Mouse (Mus musculus) C2C12 (cell line): Measurements from ENCODE around the gene Gpx6.

Source experiments
- CTCF ChIP-seq: IDR thresholded peaks from one replicate; pipeline ENCODE4 v1.5.1; 2011; ENCODE audit not compliant: control insufficient read depth, insufficient read depth, insufficient read length
- FOSL1 ChIP-seq: IDR thresholded peaks from one replicate; pipeline ENCODE4 v1.8.0; 2011; ENCODE audit warnings: mild to moderate bottlenecking, low read length; ENCODE audit not compliant: poor library complexity, insufficient read depth, severe bottlenecking
- MAX ChIP-seq: IDR thresholded peaks from one replicate; pipeline ENCODE4 v1.6.1; 2011; ENCODE audit warnings: mild to moderate bottlenecking, control low read depth

GRCm38 (mm10) chr13:21263910-21264309 lies 48.0 kb upstream of the Gpx6 start:
- TF ChIP-seq CTCF (no peak), FOSL1 (no peak), MAX (no peak)
